Mouse (Mus musculus) heart, adult 2 months (tissue): Measurements from ENCODE around the gene Gm42791. TPM values are rescaled to one million over a fixed set of nuclear protein-coding genes. Genes with fewer than 3 reads are reported as not detected.

Experiments
- DNase-seq, 2 experiments: peaks; one replicate each; pipeline ENCODE4 v3.0.0; 2021
- H3K27ac ChIP-seq: fragments of 200-600 bp; 2 replicates; pipeline ENCODE4 v1.8.1; 2022
- H3K27me3 ChIP-seq: fragments of 200-500 bp; 2 replicates; pipeline ENCODE4 v1.6.1; 2012; ENCODE audit warnings: mild to moderate bottlenecking, low read length, inconsistent platforms, mixed read lengths; ENCODE audit not compliant: control insufficient read depth, insufficient read depth
- H3K36me3 ChIP-seq: fragments of 200-500 bp; 2 replicates; pipeline ENCODE4 v1.6.1; 2012; ENCODE audit warnings: low read length, inconsistent platforms; ENCODE audit not compliant: control insufficient read depth, insufficient read depth
- H3K4me1 ChIP-seq: fragments of 200-500 bp; 2 replicates; pipeline ENCODE4 v1.6.1; 2011; ENCODE audit warnings: low read length; ENCODE audit not compliant: control insufficient read depth, insufficient read depth
- H3K4me3 ChIP-seq: fragments of 200-600 bp; 2 replicates; pipeline ENCODE4 v1.8.1; 2022
- H3K79me2 ChIP-seq: fragments of 200-500 bp; replicated peaks from 2 replicates; pipeline ENCODE4 v1.6.1; 2012; ENCODE audit warnings: mild to moderate bottlenecking, inconsistent platforms, low read length, moderate library complexity, mixed read lengths; ENCODE audit not compliant: control insufficient read depth, insufficient read depth
- H3K9ac ChIP-seq: fragments of 200-500 bp; 2 replicates; pipeline ENCODE4 v1.6.1; 2012; ENCODE audit warnings: low read depth, mild to moderate bottlenecking, control low read depth, inconsistent platforms, low read length, mixed read lengths
- CTCF ChIP-seq: fragments of 200-600 bp; IDR thresholded peaks from 2 replicates; pipeline ENCODE4 v1.8.1; 2022; ENCODE audit warnings: antibody characterized with exemption, mild to moderate bottlenecking, moderate library complexity
- EP300 ChIP-seq: fragments of 200-500 bp; IDR thresholded peaks from 2 replicates; pipeline ENCODE4 v1.6.1; 2011; ENCODE audit warnings: low read depth, low read length, control low read depth; ENCODE audit not compliant: insufficient read depth
- POLR2A ChIP-seq: fragments of 200-500 bp; IDR thresholded peaks from 2 replicates; pipeline ENCODE4 v1.6.1; 2011; ENCODE audit warnings: mild to moderate bottlenecking, low read depth, low read length, control low read depth; ENCODE audit not compliant: insufficient read depth
- WGBS: fragments of 180-500 bp; shearing (Covaris S2); methylation state at CpG from one replicate; pipeline ENCODE4 v1.1.7; 2018; 5-methylcytosine and 5-hydroxymethylcytosine counted together
- intact Hi-C: fragments of 180-260 bp; cut with DNase I; formaldehyde crosslinking; loops from one replicate; pipeline ENCODE4 v1.15.1; 2025
- polyA plus RNA-seq: library from polyadenylated mRNA; depleted of rRNA; stranded (reverse); fragments of >200 nt; gene quantifications from 2 replicates; pipeline ENCODE4 v1.2.3, GENCODE M21; 2012
- total RNA-seq, 2 experiments: library from RNA; stranded (reverse); gene quantifications; 2 replicates each; pipeline ENCODE4 v1.2.3; 2021

The Gm42791 gene
- total and polyA plus RNA-seq, 3 experiments: 5.7 to 5.9 TPM; not detected in 1

DNA sequence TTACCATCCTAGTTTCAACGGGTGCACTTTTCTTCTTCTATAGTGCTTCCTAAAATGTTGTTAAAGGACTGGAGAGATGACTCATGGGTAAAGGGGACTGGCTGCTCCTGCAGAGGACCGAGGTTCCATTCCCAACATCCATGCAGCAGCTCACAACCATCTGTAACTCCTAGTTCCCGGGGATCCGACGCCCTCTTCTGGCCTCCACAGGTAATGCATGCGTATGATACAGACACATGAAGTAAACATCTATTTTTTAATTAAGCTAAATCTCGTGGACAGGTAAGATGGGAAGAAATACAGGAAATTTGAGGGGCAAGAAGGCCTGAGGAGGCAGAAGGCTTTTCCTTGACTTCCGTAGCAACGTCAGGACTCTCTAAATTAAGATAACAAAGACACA, 36.6 kb downstream of the Gm42791 start:
- Histone ChIP-seq H3K79me2 (no peaks in the 10 kb centered on the region), H3K27ac (no peak overlapping the region), H3K9ac (no peak overlapping the region), H3K4me3 (no peak overlapping the region), H3K4me1 (peaks cover 2% of the 10 kb centered on the region), H3K36me3 (no peaks in the 10 kb centered on the region), H3K27me3 (no peaks in the 10 kb centered on the region)
- peak in 1 of 2 experiments; percentile 38 for DNase-seq
- no peak for TF ChIP-seq EP300
- no peak for TF ChIP-seq POLR2A
- peak; percentile 71 for TF ChIP-seq CTCF
- 50% methylated on average over 9 of the region's 9 CpGs for WGBS
- intact Hi-C loops: loop anchor here (5.0 kb wide), 1 partner anchor 34 kb away; no protein-coding TSS in a partner anchor

DNA sequence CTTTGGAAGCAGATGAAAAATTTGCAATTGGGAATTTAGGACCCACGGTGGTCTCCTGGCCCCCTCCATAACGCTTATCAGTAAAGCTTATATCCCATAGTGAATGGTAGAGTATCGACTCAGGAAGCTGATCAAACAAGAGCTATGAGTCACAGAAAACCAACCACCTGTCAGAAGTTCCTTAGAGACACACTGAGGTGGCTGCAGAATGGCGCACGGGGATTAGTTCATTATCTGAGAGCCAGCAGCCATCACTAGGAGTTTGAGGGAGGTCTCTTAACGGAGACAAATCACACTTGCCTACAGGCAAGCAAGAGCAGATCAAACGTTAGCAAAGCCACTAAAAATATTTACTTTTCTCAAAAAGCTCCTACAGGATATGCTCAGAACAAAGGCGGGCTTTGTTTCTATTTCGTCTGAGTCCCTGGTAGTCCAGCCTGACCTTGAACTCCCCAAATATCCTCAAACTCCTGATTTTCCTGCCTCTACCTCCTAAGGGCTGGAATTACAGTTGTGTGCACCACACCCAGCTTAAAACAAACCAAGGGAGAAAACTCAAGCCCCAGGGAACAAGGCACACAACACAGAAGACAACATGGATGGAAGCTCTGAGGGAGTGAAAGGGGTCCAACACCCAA, 37.9 kb downstream of the Gm42791 start:
- H3K9ac ChIP-seq: no peak overlapping the region
- no peaks in the 10 kb centered on the region for H3K27me3 ChIP-seq
- DNase-seq: no peak
- WGBS: 50% methylated on average over 9 of the region's 9 CpGs
- peaks cover 3% of the 10 kb centered on the region for H3K4me1 ChIP-seq
- TF ChIP-seq EP300 (no peak), CTCF (no peak), POLR2A (no peak)
- no peaks in the 10 kb centered on the region for H3K79me2 ChIP-seq
- H3K27ac ChIP-seq: no peak overlapping the region
- H3K36me3 ChIP-seq: no peaks in the 10 kb centered on the region
- H3K4me3 ChIP-seq: no peak overlapping the region
- intact Hi-C loops: loop anchor here (5.0 kb wide), 1 partner anchor 35 kb away; no protein-coding TSS in a partner anchor

DNA sequence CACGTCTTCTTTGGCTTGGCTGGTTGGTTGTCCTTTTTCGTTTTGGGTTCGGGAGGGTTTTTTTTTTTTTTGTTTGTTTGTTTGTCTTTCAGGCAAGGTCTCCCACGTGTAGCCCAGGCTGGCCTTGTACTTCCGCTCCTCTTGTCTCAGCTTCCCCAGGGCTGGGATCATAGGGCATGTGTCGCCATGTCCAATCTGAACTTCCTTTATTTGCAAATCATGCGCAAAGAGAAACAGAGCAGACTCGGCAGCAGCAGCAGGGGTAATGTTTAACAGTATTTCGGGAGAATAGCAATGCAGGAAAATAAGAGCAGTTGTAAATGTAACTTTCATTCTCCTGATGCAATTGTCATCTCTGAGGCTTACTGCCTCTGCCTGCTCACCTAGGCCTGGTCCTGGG, 38.9 kb downstream of the Gm42791 start:
- WGBS: 89% methylated on average over 9 of the region's 9 CpGs
- H3K79me2 ChIP-seq: no peaks in the 10 kb centered on the region
- intact Hi-C loops: loop anchor here (5.0 kb wide), 1 partner anchor 36 kb away; no protein-coding TSS in a partner anchor
- peaks cover 7% of the 10 kb centered on the region for H3K4me1 ChIP-seq
- no peak overlapping the region for H3K9ac ChIP-seq
- no peaks in the 10 kb centered on the region for H3K27me3 ChIP-seq
- TF ChIP-seq EP300: no peak
- no peak for TF ChIP-seq CTCF
- no peaks in the 10 kb centered on the region for H3K36me3 ChIP-seq
- DNase-seq: no peak
- no peak overlapping the region for H3K27ac ChIP-seq
- no peak overlapping the region for H3K4me3 ChIP-seq

DNA sequence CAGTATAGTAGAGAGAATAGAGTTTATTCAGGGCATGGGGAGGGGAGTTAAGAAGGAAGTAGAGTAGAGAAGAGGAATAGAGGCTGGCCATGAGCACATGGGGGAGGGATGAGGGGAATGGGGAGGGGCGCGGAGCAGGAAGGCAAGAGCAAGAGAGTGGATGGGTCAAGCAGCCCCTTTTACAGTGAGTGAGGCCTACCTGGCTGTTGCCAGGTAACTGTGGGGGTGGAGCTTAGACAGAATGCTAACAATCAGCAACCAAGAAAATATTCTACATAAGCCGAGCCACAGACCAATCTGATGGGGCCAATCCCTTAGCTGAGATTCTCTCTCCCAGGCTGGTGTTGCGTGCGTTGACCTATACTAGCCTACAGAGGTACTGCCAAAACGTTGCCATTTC, 39.4 kb downstream of the Gm42791 start:
- H3K27ac ChIP-seq: no peak overlapping the region
- no peak overlapping the region for H3K4me3 ChIP-seq
- no peaks in the 10 kb centered on the region for H3K79me2 ChIP-seq
- H3K36me3 ChIP-seq: no peaks in the 10 kb centered on the region
- DNase-seq: no peak
- peaks cover 8% of the 10 kb centered on the region for H3K4me1 ChIP-seq
- no peak overlapping the region for H3K9ac ChIP-seq
- intact Hi-C loops: loop anchor here (5.0 kb wide), 1 partner anchor 37 kb away; no protein-coding TSS in a partner anchor
- no peak for TF ChIP-seq POLR2A
- no peaks in the 10 kb centered on the region for H3K27me3 ChIP-seq
- 95% methylated on average over 6 of the region's 6 CpGs for WGBS

DNA sequence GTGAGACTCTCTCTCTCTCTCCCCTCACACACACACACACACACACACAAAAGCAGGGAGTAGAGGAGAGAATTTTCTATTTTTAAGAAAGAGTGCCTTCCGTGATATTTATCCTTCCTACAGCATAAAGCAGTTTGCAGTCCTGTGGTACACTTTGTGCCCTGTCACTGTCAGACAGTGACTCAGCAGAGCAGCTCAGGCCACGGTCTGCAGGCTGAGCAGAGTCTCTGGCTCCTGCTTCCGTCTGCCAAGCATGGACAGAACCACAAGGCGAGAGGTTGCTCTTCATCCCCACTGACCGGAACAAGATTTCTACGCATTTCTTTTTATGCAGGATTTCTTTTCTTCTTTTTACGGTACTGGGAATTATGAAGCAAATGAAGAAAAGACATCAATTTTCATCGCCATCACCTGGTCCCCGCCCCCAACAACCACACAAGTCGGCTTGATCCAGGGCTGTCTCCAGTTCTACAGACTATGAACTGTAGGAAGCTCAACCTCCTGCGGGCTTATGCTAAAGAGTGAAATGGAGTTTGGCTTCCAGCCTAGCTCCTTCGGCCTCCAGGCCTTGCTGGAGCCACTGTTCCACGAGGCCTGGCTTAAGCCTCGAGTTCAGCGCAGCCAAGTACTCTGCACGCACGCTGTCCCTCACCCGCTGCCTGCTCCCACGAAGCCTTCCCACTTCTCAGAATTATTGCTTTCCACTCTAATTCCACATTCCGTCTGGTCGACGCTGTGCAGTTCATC, 40.5 kb downstream of the Gm42791 start:
- peak; percentile 28 to 31 for DNase-seq
- Histone ChIP-seq H3K36me3 (no peaks in the 10 kb centered on the region), H3K4me3 (no peak overlapping the region), H3K27me3 (no peaks in the 10 kb centered on the region), H3K4me1 (peaks cover 9% of the 10 kb centered on the region), H3K9ac (no peak overlapping the region), H3K79me2 (no peaks in the 10 kb centered on the region), H3K27ac (peak overlapping the region; percentile 72; the same call in 1 of the 2 replicates)
- TF ChIP-seq EP300: 0 out of 2 replicates have a peak, but pooled peaks have one; percentile 65
- TF ChIP-seq CTCF: no peak
- 79% methylated on average over 22 of the region's 22 CpGs for WGBS
- intact Hi-C loops: loop anchor here (5.0 kb wide), 2 partner anchors 38 to 78 kb away; no protein-coding TSS in a partner anchor

DNA sequence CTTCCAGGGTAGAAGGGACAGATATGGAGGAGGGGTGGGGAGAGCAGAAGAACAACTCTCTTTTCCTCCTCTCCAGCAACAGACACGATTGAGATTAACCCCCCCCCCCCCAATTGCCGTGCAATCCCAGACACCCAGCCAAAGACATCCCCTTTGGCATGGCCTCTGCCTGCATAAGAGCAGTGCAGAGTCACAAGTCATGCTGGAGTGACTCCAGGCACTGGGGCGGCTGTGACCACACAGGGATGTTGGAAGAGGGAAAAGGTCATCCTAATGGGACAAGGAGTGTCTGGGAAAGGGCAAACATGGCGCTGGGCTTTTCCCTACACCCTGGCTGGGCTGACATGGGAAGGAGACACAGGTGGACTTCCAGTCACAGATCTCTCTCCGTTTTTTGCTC, 41.8 kb downstream of the Gm42791 start:
- TF ChIP-seq EP300 (peak; percentile 88), CTCF (no peak)
- Histone ChIP-seq H3K4me1 (peaks cover 9% of the 10 kb centered on the region), H3K4me3 (no peak overlapping the region), H3K79me2 (no peaks in the 10 kb centered on the region), H3K27ac (peak overlapping the region; percentile 72), H3K27me3 (no peaks in the 10 kb centered on the region), H3K36me3 (no peaks in the 10 kb centered on the region), H3K9ac (no peak overlapping the region)
- DNase-seq: peak; percentile 75 to 85
- intact Hi-C loops: loop anchor here (5.0 kb wide), 1 partner anchor 79 kb away; no protein-coding TSS in a partner anchor
- 50% methylated on average over 5 of the region's 5 CpGs for WGBS
